Mouse (Mus musculus) testis, postnatal 14 days (tissue): Measurements from ENCODE around the gene Spsb3.
A peak's percentile ranks its signal among the peaks of the same experiment; 100 is the strongest.

ENCODE experiments used
- DNase-seq: peaks from one replicate; pipeline ENCODE4 v3.0.0; 2021; ENCODE audit warnings: low spot score

The Spsb3 gene

DNA sequence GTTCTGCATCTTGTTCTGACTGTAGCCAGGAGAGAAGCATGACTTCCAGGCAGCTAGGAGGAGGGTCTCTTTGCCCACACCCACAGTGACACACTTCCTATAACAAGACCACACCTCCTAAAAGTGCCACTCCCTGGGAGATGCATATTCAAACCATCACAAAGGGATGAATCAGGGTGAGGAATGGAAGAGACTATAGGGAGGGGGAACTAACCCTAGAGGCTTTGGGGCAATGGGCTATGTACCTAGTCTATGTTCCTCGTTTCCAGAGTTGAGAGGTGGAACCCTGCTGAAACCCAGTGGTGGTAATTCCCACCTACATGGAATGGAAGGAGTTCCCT, 12.1 kb upstream of the Spsb3 start:
- no peak for DNase-seq

DNA sequence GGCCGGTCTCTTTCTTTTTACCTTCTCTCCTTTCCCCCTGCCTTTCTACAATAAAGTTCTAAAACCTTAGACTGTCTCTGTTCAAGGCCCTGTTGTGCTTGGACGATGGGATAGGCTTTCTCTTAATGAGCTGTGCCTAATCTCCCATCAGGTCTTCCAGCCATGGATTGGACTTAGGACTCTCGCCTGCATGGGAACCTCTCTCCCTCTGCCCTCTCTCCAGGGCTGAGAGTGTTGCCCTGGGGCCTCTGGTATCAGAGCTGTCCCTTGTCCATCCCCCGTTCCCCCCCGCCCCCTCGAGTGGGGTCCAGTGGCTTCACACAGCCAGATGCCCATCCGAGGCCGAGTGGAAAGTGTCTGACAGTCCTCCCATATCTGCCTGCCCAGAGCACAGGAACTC, 11.5 kb upstream of the Spsb3 start:
- DNase-seq = no peak

DNA sequence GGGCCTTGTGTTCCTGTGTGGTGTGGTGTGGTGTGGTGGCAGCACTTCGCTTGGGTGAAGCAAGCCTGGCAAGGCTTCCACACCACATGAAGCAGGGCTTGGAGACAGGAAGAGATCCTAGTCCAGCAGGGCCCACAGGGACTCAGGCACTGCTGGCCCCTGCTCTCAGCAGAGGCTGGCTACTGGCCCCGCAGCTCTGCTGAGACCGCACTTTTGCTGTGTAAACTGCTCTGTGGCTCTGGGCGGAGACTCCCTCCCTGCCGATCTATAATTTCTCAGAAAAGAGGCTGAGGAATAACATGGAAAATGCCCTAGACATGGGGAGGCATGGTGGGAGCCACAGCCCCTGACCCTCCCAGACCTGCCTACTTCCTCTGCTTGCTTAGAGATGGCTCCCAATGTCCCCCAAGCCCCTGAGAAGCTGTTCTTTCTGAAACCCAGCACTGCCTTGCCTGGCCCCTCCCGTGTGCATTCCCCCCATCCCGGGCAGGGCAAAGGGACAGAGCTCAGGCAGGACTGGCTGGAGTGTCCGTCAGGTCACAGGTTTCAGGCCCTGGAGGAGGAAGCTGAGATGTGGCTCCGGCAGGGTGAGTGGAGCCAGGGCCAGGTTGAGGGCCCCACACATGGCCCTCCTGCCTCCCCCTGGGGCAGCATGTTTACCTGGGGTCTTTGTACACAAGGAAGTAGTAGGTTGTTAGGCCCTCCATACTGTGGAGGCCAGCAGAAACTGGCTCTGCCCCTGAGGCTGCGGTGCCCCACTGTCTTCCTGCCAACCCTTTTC, 8.9 kb upstream of the Spsb3 start:
- no peak for DNase-seq

DNA sequence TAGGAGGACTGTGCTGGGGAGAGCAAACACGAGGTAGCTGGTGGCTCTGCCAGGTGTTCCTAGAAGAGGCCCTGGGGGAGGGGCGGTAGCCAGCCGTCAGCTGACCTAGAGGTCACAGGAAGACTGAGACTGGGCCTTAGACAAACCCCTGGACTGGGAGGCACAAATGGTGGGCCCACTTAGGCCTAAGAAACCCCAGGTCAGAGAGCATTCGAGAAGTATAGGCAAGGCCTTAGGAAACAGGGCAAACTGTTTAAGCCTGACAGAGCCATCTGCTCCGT, 8.4 kb upstream of the Spsb3 start:
- no peak for DNase-seq

DNA sequence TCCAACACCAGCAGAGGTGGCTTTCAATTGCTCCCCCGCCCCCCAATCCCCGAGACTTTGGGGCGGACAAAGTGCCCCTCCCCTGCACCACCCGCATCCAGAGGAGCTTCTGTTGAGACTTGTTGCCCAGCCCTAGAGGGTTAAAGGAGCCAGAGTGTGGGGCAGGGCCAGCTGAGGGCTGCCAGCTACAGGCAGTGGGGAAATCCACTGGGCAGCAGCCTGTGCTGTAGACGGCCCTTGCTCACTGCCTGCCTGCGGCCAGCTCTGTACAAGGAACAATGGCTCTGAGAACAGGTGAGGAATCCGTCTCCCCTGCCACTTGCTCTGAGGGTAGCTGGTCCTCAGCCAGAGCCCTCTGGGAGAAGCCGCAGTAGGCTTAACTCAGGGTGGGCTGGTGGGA, 7.9 kb upstream of the Spsb3 start:
- DNase-seq = no peak

DNA sequence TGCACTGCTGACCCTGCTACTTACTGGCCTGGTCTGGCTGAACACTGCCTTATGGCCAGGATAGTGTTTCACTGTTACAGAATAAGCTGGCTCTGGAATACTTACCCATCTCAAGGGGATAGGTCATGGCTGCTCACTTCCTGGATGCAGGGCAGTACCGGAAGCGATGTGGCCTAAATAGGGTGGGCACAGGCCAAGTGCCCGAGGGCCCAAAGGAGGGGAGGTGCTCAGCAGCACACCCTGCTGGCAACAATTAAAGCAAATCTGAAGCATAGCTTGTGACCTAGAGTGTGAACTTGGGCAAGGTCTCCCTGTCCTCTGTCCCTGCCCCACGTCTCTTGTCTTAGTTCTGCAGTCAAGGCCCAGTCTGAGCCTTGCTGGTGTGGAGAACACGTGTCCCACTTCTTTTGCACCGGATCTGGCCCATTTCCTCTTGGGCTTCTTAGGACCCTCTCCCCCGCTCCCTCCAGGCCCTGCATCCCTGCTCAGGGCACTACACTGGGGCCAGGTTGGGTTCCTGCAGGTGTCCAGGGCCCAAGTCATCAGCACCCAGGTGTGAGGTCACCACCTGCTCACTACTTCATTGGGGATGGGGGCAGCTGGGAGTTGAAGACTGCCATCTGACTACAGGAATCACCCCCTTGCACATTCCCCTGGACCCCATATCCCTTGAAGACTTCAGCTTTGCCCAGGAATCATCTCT, 4.6 kb upstream of the Spsb3 start:
- no peak for DNase-seq

DNA sequence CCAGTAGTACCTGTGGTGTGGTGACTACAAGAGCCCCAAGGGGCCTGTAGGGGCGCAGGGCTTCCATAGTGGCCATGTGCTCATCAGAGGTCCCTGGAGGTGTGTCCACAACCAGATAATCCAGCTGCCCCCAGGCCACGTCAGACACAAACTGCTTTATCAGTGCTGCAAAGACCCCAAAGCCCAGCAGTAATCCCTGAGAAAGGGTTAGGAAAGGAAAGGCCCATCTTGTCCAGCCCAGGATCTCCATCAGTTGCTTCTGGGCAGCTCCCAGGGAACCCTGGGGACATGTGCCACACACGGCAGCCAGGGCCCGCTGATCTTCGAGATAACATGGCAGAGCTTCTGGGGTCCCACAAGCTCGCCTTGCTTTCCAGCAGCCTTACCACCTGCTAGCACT, 2.1 kb upstream of the Spsb3 start:
- no peak for DNase-seq

DNA sequence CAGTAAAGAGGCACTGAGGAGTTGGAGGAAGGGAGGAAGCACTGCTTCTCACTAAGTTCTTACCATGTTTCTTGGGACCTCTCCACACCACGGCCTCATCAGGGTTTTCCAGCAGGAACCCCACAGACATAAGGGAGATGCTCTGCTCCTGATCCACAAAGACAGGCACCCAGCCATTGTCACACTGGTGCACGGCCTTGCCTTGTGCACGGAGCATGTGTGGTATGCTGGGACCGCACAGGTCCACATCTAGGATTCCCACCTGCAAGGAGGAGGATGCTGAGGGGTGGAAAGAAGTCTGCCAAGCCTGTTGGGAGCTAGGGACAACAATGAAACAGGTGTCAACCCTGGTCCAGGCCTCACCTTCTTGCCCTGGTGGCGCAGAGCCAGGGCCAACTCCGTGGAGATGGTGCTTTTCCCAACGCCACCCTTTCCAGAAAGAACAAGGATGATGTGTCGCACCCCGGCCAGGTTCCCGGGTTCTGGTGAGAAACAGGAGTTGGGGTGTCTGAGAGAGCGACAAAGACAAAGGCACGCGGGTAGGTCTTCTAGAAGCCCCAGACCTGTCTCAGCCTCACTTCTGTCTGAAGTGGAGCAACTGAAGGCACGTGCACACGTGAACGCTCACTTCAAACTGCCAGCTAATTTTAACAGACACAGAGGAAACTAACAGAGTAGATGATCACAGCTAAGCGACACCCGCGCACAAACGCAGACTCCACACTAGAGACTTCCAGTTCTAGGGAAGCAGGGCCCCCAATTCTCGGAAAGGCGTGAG, 898 bp upstream of the Spsb3 start:
- no peak for DNase-seq

DNA sequence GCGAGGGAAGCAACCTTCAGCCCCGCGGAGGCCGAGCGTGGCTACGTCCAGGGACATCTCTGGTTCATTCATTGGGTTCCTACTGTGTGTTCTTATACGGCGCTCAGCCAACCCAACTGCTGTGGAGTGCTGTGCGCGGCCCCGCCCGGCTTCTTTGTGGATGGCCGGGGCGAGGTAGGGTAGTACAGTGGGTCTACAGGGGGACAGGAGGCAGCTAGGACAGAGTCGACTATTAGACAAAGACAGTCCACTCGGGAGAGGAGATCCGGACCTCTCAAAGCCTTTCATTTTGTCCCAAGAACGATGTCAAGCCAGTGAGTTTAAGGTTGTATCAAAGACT, 459 bp downstream of the Spsb3 start:
- no peak for DNase-seq

DNA sequence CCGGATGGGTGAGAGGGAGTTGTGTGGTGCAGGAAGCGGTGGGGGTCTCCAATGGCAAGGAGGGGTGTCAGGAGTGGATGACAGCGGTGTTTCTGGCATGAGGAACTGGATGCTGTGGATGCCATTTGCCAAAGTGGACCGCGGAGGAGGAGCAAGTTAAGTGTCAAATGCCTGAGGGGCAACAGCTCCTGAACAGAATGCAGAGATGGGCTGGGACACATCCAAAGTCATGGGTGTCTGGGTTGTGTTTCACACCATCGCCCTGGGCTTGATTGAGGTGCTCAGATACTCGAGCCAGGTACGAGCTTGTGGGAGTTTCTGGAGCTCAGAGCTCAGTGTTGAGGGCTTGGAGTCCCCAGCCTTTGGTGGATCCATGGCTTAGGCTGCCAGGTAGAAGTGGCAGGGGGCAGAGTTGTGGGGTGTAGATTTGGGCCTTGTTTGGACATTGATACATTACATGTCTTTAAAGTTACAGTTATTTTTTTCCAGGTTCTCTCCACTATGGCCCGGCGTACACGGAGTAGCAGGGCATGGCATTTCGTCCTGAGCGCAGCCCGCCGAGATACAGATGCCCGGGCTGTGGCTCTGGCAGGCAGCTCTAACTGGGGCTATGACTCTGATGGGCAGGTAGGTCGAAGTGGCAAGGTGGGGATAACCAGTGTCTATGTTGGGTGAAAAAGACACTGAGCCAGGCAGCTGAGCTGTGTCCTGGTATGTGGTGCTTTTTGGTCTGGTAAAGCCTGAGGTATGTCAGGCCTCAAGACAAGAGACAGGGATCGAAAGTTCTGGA, 1.0 kb downstream of the Spsb3 start:
- DNase-seq = no peak

DNA sequence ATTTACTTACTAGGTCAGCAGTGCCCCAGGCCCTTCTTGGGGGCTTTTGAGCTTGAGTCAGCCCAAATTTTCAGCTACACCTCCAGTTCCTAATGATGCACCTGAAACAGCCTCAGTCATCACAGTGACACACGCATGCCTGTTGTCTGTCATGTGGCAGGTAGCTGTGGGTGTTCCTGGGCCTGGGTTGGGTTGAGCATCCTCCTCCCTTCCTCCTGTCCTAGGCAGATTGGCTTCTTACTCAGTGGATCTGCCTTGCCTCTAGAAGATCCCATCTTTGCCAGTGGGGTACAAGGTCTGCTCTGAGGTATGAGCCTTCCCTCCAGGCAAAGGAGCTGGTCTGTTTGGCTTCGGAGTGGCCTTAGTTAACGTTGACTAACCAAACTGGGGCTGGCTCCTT, 2.4 kb downstream of the Spsb3 start:
- DNase-seq = no peak

DNA sequence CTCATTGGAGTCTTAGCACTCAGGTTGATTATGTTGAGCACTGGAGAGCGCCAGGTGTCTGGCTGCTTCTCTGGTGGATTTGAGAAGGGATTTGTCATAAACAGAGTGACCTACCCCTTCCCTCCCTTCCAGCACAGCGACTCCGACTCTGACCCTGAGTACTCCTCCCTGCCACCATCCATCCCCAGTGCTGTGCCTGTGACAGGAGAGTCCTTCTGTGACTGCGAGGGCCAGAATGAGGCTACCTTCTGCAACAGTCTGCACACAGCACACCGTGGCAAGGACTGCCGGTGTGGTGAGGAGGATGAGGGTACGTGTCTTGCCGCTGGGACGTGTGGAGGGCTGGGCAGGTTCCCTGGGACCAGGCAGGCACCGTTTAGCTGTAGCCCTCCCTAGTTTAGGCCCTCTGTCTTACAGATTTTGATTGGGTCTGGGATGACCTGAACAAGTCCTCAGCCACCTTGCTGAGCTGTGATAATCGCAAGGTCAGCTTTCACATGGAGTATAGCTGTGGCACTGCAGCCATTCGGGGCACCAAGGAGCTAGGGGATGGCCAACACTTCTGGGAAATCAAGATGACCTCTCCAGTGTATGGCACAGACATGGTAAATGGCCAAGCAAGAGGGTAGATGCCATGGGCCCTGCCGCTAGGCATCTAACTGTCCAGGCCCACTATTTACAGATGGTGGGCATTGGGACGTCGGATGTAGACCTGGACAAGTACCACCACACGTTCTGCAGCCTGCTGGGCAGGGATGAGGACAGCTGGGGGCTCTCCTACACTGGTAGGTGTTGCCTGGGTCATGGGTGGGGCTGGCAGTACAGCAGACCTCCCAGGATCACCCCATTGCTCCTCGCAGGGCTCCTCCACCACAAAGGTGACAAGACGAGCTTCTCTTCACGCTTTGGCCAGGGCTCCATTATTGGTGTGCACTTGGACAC, 4.0 kb downstream of the Spsb3 start:
- DNase-seq = no peak

DNA sequence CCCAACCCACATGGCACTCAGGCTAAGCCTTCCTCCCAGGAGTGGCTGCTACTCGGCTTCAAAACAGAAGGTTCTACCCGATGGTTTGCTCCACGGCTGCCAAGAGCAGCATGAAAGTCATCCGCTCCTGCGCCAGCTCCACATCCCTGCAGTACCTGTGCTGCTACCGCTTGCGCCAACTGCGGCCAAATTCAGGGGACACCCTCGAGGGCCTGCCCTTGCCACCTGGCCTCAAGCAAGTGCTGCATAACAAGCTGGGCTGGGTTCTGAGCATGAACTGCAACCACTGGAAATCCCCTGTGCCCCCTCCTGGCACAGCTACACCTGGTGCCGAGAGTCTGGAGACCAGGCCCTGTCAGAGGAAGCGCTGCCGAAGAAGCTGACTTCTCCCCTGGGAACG, 4.9 kb downstream of the Spsb3 start:
- no peak for DNase-seq

DNA sequence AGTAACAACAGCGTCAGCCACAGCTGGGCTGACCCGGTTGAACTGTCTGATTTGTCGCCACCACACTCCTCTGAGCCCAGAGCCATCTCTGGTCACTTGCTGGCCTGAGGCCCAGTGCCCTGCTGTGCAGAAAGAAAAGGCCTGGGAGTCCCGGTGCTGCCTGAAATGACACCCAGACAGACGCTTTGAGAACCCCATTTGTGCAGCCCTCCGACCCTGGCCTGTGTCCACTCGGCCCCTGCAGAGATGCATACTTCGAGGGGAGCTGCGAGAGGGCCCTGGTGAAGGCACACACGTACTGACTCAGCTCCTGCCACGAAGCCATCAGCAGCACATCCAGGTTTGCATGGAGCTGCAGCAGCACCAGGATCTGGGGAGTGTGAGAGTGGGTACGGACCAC, 6.3 kb downstream of the Spsb3 start:
- DNase-seq = no peak

DNA sequence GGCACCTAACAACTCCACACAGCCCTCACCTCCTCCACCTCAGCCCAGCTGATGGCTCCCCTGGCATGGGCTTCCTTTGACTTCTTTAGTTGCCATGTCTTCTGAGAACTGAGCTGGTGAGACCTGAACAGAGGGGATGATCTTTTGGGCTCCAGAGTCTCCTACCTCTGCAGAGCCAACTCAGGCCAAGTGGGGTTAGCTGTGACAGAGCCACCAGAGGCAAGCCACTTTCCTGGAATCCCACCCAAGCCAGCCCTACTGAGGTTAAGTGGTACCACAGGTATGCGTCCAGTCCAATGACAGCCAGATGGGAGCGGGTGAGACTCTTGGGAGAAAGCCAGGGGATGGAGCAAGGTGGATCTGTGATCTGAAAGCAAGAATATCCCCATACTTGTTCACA, 6.8 kb downstream of the Spsb3 start:
- no peak for DNase-seq

DNA sequence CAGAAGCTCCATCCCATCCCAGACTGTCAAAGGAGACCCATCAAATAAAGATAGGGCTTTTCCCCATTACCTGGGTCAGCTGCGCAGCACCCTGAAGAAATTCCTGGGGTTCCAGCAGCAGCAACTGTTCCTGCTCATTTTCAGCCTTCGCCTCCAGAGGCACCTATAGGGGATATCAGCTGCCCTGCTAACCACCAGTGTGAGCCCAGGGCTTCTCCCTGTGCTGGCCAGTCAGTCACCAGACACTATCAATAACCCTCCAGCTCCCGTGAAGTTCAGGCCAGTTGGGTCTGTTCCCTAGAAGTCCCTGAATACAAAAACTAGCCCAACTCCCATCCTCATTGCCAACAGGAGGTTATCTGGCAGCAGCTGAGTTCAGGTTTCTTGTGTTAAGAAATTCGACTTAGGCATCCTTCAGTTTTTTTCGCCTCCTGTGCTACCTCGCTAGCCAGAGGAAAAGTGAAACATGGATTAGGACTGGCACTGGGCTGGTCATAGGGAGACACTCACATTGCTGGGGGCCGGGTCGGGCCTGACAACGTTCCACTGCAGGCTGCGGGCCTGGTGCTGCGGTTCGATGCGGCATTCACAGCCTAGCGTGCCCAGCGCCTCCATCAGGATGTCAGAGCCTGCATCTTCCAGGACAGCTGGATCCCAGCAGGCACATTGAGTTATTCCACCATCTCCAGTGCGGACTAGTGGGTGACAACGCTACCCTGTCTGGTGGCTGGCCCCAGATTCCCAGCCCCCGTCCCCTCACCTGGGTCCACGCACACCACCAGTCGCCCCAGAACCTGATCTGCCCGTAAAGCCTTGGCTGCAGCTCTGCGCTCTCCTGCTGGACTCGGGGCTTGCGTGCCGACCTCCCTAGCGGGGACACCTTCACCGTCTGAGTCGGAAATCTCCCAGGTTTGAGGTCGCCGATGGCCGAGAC, 7.9 kb downstream of the Spsb3 start:
- no peak for DNase-seq

DNA sequence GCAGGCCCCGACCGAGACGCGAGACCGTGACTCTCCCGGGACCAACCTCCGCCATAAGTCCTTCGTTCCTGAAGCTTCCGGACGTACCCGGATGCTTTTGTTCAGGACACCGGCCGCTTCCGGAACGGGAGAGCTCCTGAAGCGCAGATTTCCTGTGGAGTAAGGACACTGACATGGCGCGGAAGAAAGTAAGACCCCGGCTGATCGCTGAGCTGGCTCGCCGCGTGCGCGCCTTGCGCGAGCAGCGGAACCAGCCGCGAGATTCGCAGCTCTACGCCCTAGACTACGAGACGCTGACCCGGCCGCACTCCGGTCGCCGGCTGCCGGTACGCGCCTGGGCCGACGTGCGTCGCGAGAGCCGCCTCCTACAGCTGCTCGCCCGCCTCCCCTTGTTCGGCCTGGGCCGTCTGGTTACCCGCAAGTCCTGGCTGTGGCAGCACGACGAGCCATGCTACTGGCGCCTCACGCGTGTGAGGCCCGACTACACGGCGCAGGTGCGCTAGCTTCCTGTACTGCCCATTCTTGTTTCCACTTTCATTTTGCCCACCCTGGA, 8.6 kb downstream of the Spsb3 start, which contains the start of the genes Eme2 and Mrps34:
Gene Eme2 (minus strand): TSS at position 93 of the 553 bp plus-strand sequence.
Gene Mrps34 (plus strand): TSS at position 122 of the 553 bp plus-strand sequence.
- peak; percentile 83 for DNase-seq

DNA sequence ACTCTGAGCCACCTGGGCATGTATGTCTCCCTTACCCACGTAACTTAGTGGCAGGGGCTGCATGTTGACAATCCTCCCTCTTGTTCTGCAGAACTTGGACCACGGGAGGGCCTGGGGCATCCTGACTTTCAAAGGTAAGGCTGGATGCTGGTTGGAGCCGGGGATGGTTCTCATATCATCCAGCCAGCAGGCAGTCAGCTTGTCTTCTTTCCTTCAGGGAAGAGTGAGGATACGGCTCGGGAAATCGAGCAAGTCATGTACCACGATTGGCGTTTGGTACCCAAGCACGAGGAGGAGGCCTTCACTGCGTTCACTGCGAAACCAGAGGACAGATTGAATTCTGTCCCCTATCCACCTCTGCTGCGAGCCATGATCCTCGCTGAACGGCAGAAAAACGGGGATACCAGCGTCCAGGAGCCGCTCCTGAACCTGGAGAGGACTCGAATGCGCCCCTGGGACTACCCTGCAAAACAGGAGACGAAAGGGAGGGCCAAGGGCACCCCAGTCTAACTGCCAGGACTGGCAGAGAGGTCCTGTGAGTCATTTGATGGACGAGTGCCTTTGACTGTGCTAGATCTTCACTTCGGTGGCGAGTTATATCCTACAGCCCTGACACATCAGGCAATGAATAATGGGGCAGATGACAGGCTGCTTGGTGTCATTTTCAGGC, 9.3 kb downstream of the Spsb3 start:
- no peak for DNase-seq

DNA sequence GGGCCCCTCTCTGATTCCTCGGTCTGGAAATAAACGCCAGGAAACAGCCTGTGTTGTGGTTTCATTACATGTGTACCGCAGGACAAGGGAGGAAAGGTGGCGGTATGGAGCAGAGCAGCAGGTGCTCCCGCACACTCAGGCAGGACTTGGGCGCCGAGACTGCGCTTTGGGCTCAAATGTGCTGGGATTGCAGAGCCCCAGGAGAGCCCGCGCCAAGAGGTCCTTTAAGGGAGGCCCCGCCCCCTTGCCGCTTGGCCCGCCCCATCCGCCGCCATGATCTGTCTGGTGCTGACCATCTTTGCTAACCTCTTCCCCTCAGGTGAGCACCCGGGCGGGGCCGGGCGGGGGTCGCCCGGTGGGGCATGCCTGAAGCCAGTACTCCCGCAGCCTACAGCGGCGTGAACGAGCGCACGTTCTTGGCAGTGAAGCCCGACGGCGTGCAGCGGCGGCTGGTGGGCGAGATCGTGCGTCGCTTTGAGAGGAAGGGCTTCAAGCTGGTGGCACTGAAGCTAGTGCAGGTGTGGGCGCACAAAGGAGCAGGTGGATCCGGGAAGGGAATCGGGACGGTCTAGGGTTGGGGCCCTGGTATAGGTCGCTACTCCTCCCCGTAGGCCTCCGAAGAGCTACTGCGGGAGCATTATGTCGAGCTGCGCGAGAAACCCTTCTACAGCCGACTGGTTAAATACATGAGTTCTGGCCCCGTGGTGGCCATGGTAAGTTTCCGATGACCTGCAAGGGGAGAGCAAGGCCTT, 10.0 kb downstream of the Spsb3 start, which contains the start of gene Nme3:
Gene Nme3 (plus strand): TSS at position 260 of the 752 bp plus-strand sequence.
- DNase-seq = peak; percentile 79
